Mouse (Mus musculus) cerebellum, adult 8-10 months (tissue): Measurements from ENCODE around the gene Aanat.
A peak's percentile ranks its signal among the peaks of the same experiment; 100 is the strongest.

Source experiments
- DNase-seq: peaks from one replicate; pipeline ENCODE4 v3.0.0; 2022

Aanat gene

DNA sequence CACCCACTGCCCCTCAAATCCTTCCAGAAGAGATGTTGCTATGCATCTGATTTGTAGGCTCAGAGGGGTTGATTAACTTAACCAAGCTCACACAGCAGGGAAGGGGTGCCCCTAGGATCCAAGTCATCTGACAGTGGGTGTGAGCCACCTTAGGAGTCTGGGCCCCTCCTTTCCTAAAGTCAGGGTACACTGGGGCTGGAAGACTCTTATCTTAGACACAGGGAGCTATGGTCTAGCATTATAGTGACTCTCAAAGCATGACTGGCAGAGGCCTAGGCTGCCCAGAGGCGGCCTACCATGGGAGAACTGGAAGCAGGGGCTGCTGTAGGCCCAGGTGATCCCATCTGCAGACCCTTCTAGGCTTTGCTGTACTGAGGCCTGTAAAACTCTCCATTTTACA, 26.3 kb downstream of the Aanat start:
- DNase-seq = no peak

DNA sequence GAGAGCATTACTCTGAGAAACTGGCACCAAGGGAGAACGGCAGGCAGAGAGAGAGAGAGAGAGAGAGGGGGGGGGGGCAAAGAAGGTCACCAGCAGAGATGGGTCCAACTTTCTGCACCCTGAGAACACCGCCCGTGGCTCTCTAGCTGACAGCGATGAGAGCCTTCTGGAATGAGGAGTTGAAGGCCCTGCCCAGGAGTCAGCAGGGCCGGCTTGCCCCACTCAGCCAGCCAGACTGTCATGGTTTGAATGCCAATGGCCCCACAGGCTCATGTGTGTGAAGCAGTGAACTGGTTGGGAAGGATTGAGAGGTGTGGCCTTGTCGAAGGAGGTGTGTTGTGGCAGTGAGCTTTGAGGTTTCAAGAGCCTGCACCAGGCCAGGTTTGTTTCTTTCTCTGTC, 27.0 kb downstream of the Aanat start:
- no peak for DNase-seq

DNA sequence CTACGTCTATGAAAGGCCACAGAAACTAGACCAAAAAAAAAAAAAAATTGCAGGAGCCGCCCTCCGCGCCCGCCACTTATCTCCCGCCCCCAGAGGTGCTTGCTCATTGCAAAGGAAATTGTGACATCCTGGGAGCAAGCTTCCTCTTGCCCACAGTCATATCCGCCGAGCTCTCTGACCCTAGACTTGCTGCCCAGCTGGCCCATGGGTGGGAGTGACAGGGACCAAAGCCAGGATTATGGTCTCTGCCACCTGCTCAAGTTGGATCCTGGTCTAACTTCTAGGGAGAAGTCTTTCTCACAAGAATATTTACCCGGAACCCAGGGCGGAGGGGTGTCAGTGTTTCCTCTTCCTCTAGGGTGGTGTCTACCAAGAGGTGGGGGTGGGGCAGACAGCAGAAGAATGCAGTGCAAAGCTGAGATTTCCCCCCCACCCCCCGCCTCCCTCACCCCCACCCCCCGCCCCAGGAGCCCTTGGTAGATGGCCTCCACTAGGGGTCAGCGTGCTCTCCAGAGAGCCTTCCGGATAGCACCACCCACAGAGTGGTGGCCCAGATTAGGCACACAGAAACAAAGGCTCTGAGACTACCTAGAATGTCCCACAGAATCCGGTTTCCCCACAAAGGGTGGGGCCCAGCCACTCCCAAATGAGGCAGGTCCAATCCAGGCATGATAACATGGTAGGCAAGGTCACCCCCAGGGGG, 29.7 kb downstream of the Aanat start:
- no peak for DNase-seq

DNA sequence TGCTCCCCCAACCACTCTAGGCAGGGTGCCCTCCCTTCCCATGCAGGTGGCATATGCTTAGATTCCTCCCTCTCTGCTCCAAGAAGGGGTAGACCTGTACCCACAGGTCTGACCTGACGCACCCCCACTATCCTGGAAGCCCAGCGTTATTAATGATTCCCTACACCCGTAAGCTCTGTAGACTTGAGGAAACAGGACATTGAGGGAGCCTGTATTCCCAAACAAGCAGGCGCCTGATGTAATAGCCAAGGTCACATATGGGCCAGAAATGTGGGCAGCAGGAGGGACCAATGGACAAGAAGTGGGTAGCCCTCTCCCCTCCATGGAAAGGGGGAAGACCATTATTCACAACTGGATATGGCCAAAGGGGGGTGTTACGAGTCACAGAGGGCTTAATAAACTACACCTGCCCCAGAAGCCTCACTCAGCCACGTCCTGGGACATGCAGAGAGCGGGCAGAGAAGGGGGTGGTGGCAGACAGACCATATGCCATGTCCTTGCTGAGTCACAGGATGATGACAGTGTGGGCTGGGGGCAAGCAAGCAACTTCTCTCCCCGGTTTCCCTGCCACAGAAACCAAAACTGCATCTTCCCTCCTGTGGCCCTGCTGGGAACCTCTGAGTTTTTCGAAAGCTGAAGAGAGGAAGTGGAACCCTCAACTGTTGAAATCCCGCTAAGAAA, 30.3 kb downstream of the Aanat start:
- DNase-seq = no peak

DNA sequence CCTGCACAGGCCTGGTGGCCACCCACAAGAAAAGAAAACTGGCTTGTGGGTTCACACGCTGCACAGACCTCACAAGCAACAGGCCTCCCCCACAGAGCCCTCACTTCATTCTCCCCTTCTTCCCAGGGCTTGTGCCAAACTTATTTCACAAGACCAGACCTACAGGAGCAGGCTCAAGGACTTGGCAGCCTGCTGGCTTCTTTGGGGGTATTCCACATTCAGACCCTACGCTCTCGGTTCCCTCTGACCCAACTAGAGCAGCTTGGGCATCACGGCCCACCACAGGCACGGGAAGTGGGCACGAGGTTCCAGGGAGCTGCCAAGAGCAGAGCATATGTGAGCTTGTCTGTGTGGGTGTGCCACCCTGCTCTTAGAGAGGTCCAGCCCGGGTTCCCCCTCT, 31.4 kb downstream of the Aanat start:
- no peak for DNase-seq

DNA sequence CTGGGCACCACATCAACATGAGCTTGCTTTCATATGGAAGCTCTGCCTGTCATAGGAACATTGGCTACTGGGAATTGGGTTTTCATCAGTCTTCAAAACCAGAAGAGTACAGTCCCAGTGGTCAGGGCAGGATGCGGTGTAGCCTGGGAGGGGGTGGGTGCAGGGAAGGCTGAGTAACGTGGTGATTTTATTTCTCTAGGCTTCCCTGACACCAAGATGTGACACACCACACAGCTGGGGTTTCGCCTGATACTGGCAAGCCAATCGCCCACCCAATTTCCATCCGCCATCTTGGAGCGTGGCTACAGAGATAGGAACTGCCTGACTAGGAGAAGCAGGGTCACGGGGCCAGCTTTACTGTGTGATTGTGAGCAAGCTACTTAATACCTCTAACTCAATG, 32.4 kb downstream of the Aanat start:
- no peak for DNase-seq

DNA sequence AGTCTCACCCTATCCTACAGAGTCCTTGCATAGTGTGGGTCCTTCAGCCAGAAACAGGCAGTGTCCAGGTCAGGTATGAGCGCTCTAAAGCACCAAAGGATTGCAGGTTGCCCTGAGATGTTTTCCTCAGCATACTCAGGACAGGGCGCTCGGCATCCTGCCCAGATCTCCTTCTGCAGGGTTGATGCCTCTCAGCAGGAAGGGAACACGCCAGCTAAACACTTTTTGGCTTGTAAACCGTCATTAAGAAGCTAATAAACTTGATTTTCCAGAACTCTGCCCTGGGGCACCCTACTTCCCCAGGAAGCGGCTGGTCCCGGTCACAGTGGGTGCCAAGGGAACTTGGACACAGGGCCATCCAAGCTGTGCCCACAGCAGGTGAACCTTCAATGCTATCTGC, 32.9 kb downstream of the Aanat start:
- peak; percentile 50 for DNase-seq

DNA sequence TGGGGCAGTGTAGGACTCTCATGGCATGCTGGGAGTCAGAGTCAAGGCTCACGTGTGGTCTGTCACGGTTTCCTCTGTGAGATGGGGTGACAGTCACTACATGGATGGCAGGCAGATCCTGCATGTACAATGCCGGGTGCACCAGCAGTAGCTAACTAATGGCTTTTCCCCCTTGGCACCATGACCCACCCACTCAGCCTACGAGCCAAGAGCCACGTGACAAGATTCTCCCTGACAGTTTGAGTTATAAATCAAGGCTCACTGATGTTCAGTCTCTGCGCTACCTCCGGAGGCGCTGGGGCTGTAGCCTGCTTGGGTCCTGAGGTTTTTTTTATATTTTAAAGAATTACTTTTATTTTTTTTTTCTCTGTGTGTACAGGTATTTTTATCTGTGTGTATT, 33.3 kb downstream of the Aanat start:
- no peak for DNase-seq

DNA sequence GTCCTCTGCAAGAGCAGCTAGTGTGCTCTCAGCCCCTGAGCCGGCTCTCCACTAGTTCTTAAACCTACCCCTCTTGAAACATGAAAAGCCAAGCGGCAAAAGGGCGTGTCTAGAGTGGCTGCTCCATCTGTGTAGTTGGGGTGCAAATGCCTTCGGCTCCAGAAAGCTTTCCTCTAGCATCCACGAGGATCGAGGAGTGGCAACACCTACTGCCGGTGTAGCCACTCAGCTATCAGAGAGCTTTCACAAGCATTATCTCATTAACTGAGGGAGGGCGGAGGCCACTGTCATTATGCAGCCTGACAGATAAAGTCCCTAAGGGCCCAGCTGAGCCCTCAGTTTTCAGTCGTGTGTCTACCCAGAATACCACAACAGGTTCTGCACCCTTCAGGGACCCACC, 33.8 kb downstream of the Aanat start:
- DNase-seq = no peak

DNA sequence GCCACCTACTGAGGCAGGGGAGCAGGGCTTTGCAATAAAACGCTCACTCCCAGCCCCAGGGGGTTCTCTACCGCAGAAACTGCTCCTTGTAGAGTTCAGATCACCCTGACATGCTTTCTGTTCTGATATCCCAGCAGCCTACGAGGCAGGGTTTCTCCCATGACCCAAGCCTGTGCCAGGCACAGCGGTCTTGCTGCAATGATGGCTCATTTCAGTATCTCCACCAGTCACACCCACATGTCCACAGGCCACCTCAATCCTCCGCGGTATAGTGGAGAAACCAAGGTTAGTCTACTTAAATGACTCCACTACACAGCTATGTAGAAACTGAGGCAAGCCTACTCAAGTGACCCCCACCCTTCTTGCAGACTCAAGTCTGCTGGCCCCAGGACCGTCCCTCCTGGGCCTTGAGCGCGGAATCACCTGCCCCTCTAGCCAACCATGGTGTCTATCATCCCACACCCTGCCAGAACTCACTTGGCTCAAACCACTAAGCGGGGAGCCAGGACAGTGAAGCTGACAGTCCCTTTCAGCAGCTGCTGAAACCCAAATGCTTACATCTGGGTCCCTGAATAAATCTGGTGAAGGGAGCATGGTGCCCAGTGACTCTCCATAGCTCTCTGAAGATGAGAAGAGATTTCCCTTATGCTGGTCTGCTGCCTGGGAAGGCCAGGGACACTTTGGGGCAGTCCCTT, 34.5 kb downstream of the Aanat start:
- no peak for DNase-seq

DNA sequence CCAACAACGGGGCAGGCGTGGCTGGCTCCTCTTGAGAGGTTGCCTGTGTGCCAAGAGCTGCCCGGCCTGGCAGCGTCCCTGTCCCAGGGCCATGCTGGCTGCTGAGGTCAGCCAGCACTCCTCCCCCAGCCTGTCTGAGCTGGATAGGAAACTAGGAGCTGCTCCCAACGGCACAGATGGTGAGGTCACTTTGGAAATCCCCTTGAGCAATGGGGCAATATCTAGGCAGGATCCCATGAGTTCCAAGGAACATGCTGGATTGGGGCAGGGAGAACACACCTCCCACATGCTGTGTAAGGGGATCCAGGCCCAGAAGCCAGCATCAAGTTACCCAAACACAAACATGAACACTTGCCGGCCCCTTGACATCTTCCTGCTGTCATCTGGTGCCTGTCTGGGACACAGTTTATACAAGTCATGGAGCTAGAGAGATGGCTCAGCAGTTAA, 35.0 kb downstream of the Aanat start:
- peak; percentile 75 for DNase-seq

DNA sequence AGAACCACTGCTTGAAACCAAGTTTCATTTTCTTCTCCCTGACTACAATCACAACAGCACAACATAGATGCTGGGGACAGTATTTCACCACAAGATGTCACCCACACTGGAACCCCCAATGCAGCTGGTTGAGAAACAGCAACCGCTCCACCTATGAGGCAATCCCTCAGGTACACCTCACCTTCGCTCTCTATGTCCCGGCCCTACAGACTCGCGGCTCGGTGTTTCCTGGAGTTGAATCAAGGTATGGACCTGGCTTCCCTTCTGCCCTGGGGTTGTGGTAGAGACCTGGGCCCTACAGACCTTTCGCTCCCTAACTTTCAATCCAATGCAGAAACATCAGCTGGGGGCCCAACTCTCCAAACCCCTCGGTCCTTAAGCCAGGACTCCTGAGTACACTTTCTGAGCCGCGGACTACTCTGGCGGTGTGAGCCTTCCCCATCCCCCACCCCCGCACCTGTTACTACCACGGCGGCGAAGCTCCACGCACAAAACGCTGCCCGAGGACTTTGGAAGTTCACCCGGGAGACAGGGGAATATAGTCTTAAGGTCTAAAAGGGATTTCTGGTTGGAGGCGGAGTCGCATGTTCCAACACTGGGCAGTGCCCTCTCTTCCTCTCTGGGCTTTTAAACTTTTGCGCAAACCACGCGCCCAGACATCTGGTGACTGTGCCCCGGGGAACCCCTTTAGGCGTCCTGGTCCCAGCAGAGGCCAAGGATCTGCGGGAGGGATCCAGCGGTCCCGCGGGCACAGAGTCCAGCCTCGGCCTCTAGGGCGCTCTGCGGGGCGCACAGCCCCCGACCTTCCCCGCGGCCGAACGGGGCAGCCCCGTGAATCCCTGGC, 37.3 kb downstream of the Aanat start:
- no peak for DNase-seq

DNA sequence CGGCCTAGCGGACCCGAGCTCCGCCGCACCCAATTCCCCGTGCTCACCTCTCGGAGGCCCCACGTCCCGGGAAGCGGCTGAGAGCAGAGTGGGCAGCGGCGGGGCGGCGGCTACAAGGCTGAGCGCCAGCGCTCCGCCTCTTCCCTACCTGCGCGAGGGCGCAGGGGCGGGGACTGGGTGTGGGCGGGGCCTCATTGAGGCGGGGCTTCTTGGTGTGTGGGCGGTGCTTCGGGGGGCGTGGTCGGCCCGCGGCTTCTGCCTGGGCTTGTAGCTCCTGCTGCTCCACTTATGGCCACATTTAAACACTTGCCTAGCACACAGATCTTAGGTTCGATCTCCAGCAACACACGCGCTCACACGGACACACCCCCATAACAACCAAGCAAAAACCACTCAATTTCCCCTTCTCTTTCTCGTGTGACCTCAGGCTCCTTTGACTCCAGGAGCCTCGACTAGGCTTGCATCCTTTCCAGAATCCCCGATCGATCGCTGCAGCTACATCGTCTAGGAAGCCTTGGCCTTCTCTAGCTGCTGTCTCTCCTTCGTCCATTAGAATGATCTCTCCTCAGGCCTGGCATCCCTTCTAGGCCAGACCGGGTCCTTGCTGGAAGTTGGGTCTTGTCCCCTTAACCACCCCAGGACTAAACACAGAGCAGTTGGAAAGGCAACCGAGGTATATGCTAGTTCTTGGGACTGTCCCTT, 38.0 kb downstream of the Aanat start:
- DNase-seq = no peak

DNA sequence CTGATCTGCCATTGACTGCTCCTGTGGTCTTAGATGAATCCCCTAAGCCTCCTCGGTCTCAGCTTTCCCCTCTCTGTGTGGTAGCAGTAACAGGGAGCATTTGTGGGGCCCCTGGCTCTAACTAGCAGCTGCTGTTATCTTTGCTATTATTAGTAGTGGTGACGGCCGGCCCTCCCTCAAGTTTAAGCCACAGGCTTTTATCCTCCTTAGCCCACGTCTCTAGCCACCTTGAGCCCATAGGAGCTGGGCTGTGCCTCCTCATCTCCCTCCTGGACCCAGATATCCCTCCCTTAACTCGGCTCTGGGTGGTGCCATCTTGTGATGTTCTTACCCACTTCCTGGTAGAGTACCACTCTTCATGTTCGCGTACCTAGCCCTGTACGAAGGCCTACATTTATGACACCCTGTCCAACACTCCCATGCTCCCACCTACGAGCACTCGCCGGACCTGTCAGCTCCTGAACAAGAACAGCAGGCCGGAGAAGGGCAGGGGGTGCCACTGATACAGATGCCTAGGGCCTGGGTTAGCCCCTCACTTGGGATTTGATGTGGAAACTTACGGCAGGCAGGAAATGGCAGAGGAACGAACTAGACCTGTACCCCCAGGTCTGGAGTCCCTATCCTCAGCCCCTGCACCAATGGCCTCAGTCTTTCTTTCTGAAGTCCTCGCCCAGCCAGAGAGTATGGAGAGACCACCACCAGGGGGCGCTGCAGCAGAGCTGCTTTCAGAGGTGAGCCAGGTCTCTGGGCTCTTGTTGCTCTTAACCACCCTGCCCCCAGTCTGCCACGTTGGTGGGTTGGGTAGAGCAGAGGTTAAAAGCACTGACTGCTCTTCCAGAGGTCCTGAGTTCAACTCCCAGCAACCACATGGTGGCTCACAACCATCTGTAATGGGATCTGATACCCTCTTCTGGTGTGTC, 39.1 kb downstream of the Aanat start:
- DNase-seq = peak; percentile 53

DNA sequence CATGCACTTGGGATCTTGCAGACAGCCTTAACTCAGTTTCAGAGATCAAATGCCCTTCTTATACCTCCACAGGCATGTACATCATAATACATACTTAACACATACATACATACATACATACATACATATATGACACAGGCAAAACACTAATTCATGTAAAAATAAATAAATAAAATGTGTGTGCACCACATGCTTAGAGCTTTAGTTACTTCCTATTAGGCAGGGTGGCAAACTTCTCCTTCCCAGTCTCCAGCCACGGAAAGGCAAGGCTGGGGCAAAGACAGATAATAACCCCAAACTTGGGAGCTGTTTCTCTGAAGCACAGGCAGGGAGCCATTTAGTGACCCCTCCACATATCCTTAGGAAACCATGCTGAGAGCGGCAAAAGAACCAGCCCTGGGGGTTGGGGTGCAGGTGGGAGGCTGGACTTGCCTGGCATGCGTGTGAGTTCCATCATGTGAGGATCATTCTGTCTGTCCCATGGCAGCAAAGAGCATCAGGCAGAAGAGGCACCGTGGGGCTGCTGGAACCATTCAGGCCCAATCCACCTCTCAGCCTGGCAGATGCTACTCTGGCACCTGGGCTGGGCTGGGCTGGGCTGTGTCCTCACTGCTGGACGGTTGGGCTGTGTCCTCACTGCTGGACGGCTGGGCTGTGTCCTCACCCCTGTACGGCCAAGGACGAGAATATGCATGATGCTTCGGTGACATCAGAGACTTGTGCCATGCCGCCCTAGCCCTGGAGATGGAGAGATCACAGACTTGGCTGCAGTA, 40.3 kb downstream of the Aanat start, which contains the start of gene Rhbdf2:
Rhbdf2 (minus strand) TSS at position 721 of the 773 bp plus-strand sequence.
- DNase-seq = no peak

DNA sequence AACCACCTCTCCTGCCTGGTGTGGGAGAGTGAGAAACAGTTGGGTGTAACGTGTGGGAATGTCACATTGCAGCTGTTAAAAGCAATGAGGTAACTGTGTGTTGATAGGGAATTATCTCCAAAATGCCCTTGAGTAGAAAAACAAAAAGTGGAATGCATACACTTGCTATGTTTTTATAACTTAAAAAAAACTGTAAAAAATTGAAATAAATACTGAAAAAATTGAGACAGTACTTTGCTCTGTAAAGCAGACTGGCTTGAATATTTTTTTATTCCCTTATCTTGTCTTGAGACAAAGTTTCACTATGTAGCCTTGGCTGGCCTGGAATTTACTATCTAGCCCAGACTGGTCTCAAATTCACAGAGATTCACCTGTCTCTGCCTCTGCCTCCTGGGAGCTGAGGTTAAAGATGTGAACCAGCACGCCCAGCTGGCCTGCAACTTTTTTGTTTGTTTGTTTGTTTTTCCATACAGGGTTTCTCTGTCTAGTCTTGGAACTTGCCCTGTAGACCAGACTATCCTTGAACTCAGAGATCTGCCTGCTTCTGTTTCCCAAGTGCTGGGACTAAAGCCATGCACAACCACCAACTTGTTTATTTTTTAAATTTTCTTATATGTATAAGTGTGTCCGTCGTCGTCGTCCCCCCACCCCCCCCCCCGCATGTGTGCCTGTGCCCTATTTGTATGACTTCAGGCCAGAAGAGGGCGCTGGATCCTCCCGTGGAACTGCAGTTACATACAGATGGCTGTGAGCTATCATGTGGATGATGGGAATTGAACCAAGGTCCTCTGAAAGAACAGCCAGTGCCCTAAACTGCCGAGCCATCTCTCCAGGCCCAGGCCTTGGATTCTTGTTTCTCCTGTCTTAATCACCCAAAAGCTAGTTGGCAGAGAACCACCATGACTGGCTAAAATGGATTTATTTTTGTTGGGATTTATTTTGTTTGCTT, 41.1 kb downstream of the Aanat start:
- DNase-seq = no peak

DNA sequence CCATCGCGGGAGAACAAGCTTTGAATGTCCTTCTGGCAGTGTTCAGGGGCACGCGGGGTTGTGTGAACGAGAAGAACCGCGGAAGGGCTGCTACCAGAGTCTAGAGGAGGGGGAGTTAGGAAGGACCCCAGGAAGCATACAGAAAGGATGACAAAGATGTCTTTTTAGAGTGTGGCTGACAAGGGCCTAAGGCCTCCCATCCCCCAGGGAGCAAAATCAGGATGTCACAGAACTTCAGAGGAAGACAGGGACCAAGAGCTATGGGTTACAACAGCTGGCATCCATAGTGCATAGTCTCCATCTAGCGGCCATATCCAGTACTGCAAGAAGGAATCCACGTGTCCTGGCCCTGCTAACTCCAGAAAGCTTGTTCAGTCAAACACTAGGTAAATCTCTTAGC, 42.5 kb downstream of the Aanat start:
- DNase-seq = peak; percentile 91

DNA sequence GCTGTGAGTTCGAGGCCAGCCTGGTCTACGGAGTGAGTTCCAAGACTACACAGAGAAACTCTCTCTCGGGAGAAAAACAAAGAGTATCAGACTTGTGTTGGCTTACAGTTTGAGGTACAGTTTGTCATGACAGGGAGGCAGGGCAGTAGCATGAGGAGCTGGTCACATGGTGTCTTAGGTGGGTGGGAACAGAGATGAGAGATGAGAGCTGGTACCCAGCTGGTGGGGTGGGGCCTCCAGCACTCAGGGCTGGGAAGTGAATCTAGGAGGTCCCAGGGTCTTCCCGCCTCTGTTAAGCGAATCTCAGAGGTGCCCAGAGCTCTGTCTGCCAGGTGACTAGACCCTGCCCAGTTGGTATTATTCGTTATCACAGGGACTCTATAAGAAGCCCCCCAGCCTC, 43.2 kb downstream of the Aanat start:
- no peak for DNase-seq
